Mouse (Mus musculus): Measurements from ENCODE around the gene Arrb1. TPM values are rescaled to one million over a fixed set of nuclear protein-coding genes. Genes with fewer than 3 reads are reported as not detected.

Arrb1 gene
- total RNA-seq, 2 experiments from 2014 or later: 13.8 to 15.4 TPM

- DNase-seq (ENCODE audit: low spot score): no peak
Measured at GRCm38 (mm10) chr7:99537183-99537756, 2.0 kb downstream of the Arrb1 start.

DNA sequence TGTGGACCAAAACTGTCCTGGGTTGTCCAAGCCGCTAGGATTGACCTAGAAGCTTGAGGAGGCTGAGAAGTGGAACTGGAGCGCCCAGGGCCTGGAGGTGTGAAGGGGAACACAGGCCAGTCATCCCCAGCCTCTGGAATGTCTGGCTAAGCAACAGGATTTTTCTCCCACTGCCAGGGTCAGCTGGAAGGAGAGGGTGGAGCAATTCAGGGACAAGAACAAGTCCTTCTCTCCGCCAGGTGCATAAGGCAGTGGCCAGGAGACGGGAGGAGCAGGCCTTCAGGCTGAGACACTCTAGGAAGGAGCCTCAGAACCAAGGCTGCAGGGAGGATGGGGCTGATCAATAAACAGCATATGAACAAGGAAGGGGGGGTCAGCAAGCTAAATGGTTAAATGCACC, 3.2 kb downstream of the Arrb1 start:
- no peak for DNase-seq (ENCODE audit: low spot score)

GRCm38 (mm10) chr7:99539201-99539891, 4.1 kb downstream of the Arrb1 start:
- DNase-seq (ENCODE audit: low spot score): peak; percentile 75

GRCm38 (mm10) chr7:99540016-99540415, 4.8 kb downstream of the Arrb1 start:
- DNase-seq (ENCODE audit: low spot score): no peak

DNA sequence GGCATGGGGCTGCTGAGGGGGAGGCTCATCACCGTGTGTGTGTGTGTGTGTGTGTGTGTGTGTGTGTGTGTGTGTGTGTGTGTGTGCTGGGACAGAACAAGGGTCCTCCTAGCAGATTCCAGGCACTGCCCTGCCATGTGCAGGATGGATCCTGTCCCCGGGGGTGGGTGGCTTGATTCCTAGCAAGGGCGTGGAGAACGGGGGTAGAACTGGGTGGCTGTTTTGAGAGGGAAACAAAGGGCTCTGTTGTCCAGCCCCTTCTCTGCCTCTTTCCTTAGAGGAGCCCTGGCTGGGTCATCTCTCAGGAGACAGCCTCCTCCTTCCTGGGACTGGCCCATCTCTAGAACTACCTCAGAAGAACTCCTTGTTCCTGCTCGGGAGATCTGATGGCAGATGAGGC, 5.9 kb downstream of the Arrb1 start:
- no peak for DNase-seq (ENCODE audit: low spot score)

DNA sequence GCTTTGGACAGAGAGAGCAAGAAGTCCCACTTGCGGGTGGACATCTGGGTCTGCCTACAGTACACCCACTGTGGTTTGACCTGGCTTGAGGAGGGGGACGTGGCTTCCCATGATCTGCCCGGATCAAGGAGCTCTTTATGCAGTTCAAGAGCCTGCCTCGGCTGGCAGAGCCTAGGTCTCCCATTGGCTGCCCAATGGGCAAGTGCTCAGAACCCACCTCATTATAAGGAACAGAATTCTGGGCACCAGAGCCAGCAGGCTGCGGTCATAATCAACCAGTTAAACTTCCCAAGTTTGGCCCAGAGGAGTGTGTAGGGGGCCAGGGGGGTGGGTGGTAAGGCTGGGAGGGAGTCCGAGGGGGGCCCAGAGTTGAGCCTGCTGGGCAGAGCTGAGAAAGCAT, 9.0 kb downstream of the Arrb1 start:
- no peak for DNase-seq (ENCODE audit: low spot score)

DNA sequence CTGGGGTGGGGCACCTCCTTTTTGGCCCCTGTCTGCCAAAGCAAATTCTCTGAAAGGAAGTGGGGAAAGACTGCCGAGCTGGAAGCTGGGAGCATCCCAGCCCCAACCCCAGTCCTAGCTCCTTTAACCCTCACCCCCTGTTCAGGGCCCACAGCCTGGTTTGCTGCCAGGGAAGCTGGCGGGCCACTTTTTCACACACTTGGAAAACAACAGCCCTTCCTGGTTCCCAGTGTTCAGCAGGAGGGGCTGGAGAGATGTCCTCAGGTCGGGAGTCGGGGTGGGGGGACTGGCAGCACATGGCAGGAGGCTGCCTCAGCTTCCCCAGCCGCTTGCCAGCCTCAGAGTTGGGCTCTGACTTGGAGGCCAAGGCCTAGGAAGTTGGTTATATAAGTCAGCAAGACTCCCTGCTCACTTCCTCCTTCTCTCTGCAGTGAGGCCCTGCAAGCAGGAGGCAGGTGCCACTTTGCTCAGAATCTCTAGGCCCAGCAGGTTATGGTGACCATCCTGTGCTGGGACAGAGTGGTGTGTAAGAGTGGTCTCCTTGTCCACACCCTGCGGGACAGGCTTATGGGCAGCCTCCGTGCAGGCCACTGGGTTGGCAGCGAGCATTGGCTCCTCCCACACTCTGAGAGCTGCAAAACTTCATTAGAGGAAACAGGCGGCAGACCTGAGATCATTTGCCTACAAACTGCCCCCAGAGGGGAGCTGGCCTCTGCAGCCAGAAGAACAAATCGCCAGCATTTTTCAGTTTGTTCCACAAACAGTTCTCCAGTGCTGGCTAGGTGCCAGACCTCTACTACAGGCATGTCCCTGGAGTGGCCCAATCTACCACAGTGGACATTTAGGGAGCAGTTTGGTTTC, 10.8 kb downstream of the Arrb1 start:
- peak; percentile 63 for DNase-seq (ENCODE audit: low spot score)

DNA sequence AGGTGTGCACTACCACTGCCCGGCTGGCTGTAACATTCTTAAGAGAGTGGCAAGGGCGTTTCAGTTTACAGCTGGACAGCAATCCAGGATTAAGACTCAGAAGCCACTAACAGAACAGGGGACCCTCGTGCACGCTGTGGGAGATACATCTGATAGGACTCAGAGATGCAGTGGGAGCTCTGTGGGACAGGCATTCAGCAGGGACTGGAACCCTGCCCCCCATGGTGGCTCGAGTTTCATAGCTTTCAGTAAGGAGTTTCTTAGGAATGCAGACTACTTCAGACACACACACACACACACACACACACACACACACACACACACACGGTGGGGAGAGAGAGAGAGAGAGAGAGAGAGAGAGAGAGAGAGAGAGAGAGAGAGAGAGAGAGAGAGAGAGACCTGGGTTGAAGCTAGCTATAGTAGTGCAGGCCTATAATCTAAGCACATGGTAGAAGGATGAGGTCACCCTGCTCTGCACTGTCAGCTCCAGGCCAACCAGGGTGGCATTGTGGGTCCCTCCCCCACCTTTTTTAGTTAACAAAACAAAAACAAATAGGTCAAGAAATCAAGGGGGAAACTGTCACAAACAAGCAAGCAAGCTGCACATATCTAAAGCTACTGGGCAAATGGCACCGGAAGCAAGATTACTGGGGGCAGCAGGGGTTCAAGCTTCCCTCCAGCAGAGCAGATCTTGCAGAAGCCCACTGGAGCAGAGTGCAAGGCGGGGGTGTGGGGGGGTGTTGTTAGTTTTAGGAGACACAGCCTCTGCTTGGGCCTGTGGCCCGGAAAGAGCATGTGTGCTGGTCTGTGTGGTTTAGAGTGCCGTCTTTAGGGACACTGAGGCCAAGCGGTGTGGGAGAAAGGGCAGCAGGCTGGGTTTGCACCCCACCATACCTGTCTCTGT, 12.6 kb downstream of the Arrb1 start:
- DNase-seq (ENCODE audit: low spot score): no peak

DNA sequence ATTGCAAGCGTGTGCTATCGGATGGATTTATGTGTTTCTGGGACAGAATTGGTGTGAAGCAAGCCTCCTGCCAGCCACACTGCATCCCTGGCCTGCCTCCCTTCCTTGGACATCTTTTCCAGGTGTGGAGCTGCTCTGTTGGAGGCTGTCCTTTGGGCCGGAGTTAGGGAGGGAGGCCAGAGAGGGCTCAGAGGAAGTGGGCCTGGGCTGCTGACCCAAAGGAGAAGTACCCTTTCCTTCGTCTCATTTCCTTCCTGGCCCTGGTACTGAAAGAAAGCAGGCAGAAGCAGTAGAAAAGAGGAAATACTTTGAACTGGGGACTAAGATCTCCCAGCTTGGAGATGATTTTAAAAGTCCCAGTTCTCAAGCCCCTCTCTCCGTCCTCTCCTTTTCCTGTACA, 14.4 kb downstream of the Arrb1 start:
- DNase-seq (ENCODE audit: low spot score): no peak

DNA sequence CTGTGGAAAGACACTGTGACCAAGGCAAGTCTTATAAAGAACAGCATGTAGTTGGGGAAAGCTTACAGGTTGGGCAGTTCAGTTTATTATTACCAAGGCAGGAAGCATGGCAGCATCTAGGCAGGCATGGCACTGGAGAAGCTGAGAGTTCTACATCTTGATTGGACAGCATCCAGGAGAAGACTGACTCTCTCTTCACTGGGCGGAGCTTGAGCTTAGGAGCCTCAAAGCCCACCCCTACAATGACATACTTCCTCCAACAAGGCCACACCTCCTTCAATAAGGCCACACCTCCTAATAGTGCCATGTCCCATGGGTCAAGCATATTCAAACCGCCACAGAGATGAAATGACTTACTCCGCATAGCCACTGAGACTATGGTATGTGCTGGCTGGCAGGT, 16.4 kb downstream of the Arrb1 start:
- DNase-seq (ENCODE audit: low spot score): no peak

- no peak for DNase-seq (ENCODE audit: low spot score)
Measured at GRCm38 (mm10) chr7:99553222-99553884, 18.1 kb downstream of the Arrb1 start.

- no peak for DNase-seq (ENCODE audit: low spot score)
Measured at GRCm38 (mm10) chr7:99553885-99554269, 18.6 kb downstream of the Arrb1 start.

DNA sequence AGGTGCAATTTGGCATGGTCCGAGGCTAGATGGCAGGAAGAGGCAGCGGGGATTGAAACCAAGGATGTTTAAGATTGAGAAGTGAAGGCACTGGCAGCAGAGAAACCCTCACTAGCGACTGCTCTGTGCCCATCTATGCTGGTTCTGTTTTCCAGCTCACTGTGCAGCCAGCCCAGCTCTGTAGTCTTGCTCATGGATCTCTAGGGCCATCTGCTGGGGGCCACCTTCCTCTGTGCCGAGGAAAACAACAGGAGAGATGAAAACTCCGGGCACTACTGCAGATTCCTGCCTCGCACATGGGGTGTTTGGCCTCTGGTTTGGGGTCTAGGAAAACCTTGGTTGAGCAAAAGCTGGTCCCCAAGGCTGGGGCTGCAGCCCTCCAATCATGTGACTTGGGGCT, 20.6 kb downstream of the Arrb1 start:
- peak; percentile 57 for DNase-seq (ENCODE audit: low spot score)

- no peak for DNase-seq (ENCODE audit: low spot score)
Measured at GRCm38 (mm10) chr7:99559091-99559490, 23.8 kb downstream of the Arrb1 start.

DNA sequence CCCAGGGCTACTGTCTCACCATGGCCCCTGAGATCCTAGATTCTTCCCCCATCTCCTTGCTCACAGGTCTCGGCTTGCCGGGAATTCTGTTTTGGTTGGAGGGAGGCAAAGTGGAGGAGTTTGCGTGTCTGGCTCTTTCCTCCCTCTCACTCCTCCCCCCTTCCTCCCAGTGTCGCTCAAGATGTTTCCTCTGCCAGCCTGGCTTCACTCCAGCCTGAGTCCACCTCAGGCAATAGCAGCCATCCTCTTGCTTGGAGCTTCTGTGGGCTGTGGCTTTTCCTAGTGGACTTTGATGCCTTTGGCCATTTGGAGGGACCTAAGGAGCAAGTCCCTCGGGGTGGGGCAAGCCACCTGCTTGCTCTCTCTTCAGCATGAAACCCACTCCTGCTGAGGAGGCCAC, 27.2 kb downstream of the Arrb1 start:
- DNase-seq (ENCODE audit: low spot score): no peak

GRCm38 (mm10) chr7:99563224-99563623, 28.0 kb downstream of the Arrb1 start:
- DNase-seq (ENCODE audit: low spot score): no peak

GRCm38 (mm10) chr7:99565325-99565881, 30.1 kb downstream of the Arrb1 start:
- no peak for DNase-seq (ENCODE audit: low spot score)

- DNase-seq (ENCODE audit: low spot score): no peak
Measured at GRCm38 (mm10) chr7:99570680-99571079, 35.4 kb downstream of the Arrb1 start.

GRCm38 (mm10) chr7:99572931-99573330, 37.7 kb downstream of the Arrb1 start:
- DNase-seq (ENCODE audit: low spot score): no peak

DNA sequence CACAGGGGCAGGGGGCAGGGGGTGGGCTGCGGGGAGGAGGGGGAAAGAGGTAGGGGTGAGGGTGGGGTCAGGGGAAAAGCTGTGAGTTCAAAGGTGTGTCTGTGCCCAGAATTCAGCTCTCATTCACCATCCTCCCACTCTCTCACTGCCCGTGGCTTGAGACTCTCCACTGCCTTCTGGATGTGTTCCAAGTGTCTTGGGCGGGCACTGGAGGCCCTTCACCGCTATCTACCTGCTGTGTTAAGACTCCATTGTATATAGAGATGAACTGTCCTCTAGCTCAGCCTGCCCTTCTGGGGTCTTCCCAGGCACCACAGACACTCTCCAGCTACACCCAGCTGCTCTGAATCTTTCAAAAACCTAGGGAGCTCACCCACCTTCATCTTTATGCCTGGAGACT, 38.1 kb downstream of the Arrb1 start:
- no peak for DNase-seq (ENCODE audit: low spot score)

DNA sequence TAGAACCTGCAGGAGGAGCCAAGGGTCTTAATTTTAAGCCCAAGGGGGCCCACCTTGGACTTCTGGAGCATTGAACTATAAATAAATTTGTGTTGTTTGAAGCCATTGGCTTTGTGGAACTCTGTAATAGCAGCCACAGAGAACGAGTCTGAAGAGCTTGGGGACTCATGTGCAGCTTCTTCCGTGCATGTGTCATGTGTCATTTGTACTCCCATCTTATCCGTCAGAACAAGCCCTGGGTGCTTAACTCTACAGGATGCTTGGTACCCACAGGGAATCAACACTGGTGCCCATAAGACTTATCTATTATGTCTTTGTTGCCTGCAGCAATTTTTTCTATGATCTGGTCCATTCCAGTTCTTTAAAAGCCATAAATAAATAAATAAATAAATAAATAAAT, 43.0 kb downstream of the Arrb1 start:
- DNase-seq (ENCODE audit: low spot score): no peak

Data from gastrocnemius, adult 18-20 months (tissue).